ENCODE assay signal across 8 mouse cellular contexts in the genomic region with DNA sequence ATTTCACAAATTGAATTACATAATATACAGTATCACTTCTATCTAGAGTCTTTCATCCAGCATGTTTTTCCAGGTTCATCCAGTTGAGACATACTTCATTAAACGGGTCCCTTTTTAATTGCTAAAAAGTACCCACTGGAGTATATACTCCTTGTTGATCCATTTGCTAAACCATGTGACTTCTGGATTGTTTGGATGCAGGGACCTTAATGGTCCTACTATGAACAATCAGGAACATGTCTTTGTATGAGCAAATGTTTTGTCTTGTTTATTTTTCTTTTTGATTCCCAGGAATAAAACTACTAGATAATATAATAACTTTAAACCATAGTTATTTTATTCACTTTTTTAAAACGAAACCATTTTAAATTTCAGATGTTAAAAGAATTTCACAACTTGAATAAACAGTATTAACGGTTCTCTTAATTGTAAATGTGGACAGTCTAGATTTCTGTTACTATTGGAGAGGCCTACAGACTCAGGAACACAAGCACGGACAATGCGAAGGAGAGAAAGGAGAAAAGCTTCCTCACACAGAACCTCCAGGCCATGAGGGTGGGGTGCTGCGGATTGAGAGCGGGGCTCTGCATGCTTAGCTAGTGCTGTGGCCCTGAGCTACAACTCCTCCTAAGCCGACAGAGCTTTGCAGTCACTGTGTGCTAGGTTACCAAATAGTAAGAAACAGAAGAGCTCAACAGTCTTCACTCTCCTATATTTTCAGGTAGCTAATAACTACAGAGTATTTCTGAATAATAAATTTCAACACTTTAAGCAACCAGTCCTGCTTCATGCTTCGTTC. TPM values are rescaled to one million over a fixed set of nuclear protein-coding genes. Genes with fewer than 3 reads are reported as not detected.
DNase-seq lines count a peak whose midpoint lies in the region; ATAC-seq and TF ChIP-seq lines count a peak whose summit lies in the region.

No protein-coding gene starts in this region.

- 0 out of 2 replicates have a peak, but pooled peaks cover 3% of the 10 kb centered on the region for H3K36me3 ChIP-seq in hindbrain, embryonic 16.5 days (ENCODE audit: control insufficient read depth, insufficient read depth, low read length)
- H3K36me3 ChIP-seq in neural tube, embryonic 12.5 days: peaks cover 4% of the 10 kb centered on the region; the same call in 1 of the 2 replicates

- peaks cover 12% of the 10 kb centered on the region for H3K4me1 ChIP-seq in hindbrain, embryonic 16.5 days (ENCODE audit: control insufficient read depth, insufficient read depth, low read depth, low read length)
- H3K4me1 ChIP-seq in neural tube, embryonic 12.5 days: peaks cover 8% of the 10 kb centered on the region; the same call in 1 of the 2 replicates

- intact Hi-C loops in left cerebral cortex, adult 2 months (cut with DNase I): loop anchor here (5.0 kb wide), 1 partner anchor 44 kb away; no protein-coding TSS in a partner anchor
- intact Hi-C loops in left cerebral cortex, postnatal 14 days (cut with DNase I): loop anchor here (5.0 kb wide), 1 partner anchor 84 kb away; no protein-coding TSS in a partner anchor

- no peaks in the 10 kb centered on the region for H3K9me3 ChIP-seq in hindbrain, embryonic 16.5 days (ENCODE audit: control insufficient read depth, low read length)
- H3K9me3 ChIP-seq in neural tube, embryonic 12.5 days: no peaks in the 10 kb centered on the region

- no peak for DNase-seq in left cerebral cortex, adult 2 months (ENCODE audit: extremely low spot score in 1 of 2, low spot score in 2 of 2)
- no peak for DNase-seq in left cerebral cortex, postnatal 14 days (ENCODE audit: low spot score in 2 of 2)
- DNase-seq in c-Kit-positive CD71-positive TER-119-positive erythroid progenitor cells, embryonic 14.5 days (ENCODE audit: low spot score): peak; percentile 27
- DNase-seq in thymus, postnatal 10 days (ENCODE audit: low spot score in 2 of 2): no peak
- no peak for DNase-seq in B cell, adult 2 months
- no peak for DNase-seq in spleen, postnatal 36 days (ENCODE audit: low spot score in 2 of 2)

- ATAC-seq in hindbrain, embryonic 16.5 days: no peak
- no peak for ATAC-seq in neural tube, embryonic 12.5 days (ENCODE audit: low FRiP score, low read depth)

- WGBS in hindbrain, embryonic 16.5 days: 79% methylated on average over 9 of the region's 9 CpGs
- 81% methylated on average over 9 of the region's 9 CpGs for WGBS in neural tube, embryonic 12.5 days

- H3K9ac ChIP-seq in hindbrain, embryonic 16.5 days (ENCODE audit: low read depth, low read length): no peak overlapping the region
- H3K9ac ChIP-seq in neural tube, embryonic 12.5 days: no peak overlapping the region

- no peaks in the 10 kb centered on the region for H3K27me3 ChIP-seq in hindbrain, embryonic 16.5 days (replicated peaks; ENCODE audit: control insufficient read depth, insufficient read depth, low read length)
- H3K27me3 ChIP-seq in neural tube, embryonic 12.5 days (replicated peaks): no peaks in the 10 kb centered on the region

- TF ChIP-seq CTCF in left cerebral cortex, adult 2 months (IDR thresholded peaks at IDR 0.05): no peak

- H3K27ac ChIP-seq in left cerebral cortex, adult 2 months: no peak overlapping the region
- H3K27ac ChIP-seq in hindbrain, embryonic 16.5 days (ENCODE audit: low read depth, low read length): no peak overlapping the region
- no peak overlapping the region for H3K27ac ChIP-seq in neural tube, embryonic 12.5 days

- H3K4me3 ChIP-seq in left cerebral cortex, adult 2 months: peak overlapping the region; percentile 79
- H3K4me3 ChIP-seq in hindbrain, embryonic 16.5 days (ENCODE audit: low read length): no peak overlapping the region
- H3K4me3 ChIP-seq in neural tube, embryonic 12.5 days: no peak overlapping the region

- H3K4me2 ChIP-seq in hindbrain, embryonic 16.5 days (ENCODE audit: low read length): peak overlapping the region; percentile 37
- peak overlapping the region; percentile 42 for H3K4me2 ChIP-seq in neural tube, embryonic 12.5 days (replicated peaks)

RNA-seq across cellular contexts. Expression of gene Dnajb4, which starts 19.2 kb away (rescaled TPM):
- 10 to 100 TPM; 75.4 to 78.2 TPM for total RNA-seq in left cerebral cortex, adult 2 months (2021)
- 10 to 100 TPM; 59.0 to 60.4 TPM for total RNA-seq in left cerebral cortex, postnatal 14 days (2021)
- polyA plus RNA-seq in hindbrain, embryonic 16.5 days (2015; fragmentation: Nextera tagmentation; extraction: Ambion mirVana): 45.7 and 49.5 TPM in 2 replicates
- polyA plus RNA-seq in neural tube, embryonic 12.5 days (2016; fragmentation: Nextera tagmentation; extraction: Ambion mirVana): 30.3 and 31.5 TPM in 2 replicates

RNA-seq across cellular contexts. Expression of gene Fubp1, which starts 19.3 kb away (rescaled TPM):
- 100 to 1,000 TPM; 131 to 132 TPM for total RNA-seq in left cerebral cortex, adult 2 months (2021)
- 100 to 1,000 TPM; 106 to 112 TPM for total RNA-seq in left cerebral cortex, postnatal 14 days (2021)
- 168 and 188 TPM in 2 replicates for polyA plus RNA-seq in hindbrain, embryonic 16.5 days (2015; fragmentation: Nextera tagmentation; extraction: Ambion mirVana)
- polyA plus RNA-seq in neural tube, embryonic 12.5 days (2016; fragmentation: Nextera tagmentation; extraction: Ambion mirVana): 337 and 352 TPM in 2 replicates

RNA-seq across cellular contexts. Expression of gene Gipc2, which starts 24.8 kb away (rescaled TPM):
- 1 to 10 TPM; 2.8 to 3.2 TPM for total RNA-seq in left cerebral cortex, adult 2 months (2021)
- total RNA-seq in left cerebral cortex, postnatal 14 days (2021): 1 to 10 TPM; 3.1 to 4.1 TPM
- polyA plus RNA-seq in hindbrain, embryonic 16.5 days (2015; fragmentation: Nextera tagmentation; extraction: Ambion mirVana): 9.7 and 11.9 TPM in 2 replicates
- 2.3 and 2.7 TPM in 2 replicates for polyA plus RNA-seq in neural tube, embryonic 12.5 days (2016; fragmentation: Nextera tagmentation; extraction: Ambion mirVana)
